Mouse (Mus musculus) Patski (cell line): ENCODE results near the gene Sdc4. TPM values are rescaled to one million over a fixed set of nuclear protein-coding genes. Genes with fewer than 3 reads are reported as not detected.

Experiments used
- ATAC-seq: fragments of 100-300 bp; one replicate; pipeline ENCODE4 v1.8.0; 2021
- CTCF ChIA-PET: fragments of 350-600 bp; sonication (Branson Sonifier 250); formaldehyde crosslinking; loops from one replicate; lab custom pipeline; 2022; ENCODE audit warnings: inconsistent platforms; lab: Charles Lee
- POLR2A ChIA-PET: fragments of 350-600 bp; sonication (Branson Sonifier 250); formaldehyde crosslinking; loops from one replicate; lab custom pipeline; 2022; ENCODE audit warnings: antibody characterized with exemption, inconsistent platforms; lab: Charles Lee
- DNase-seq: peaks from one replicate; pipeline ENCODE4 v3.0.0-alpha.2; 2011; ENCODE audit warnings: low read depth, low spot score
- H3K27me3 ChIP-seq: fragments of 371-371 bp; one replicate; pipeline ENCODE4 v1.5.1; 2021
- CTCF ChIP-seq: fragments of 100-300 bp; IDR thresholded peaks from one replicate; pipeline ENCODE4 v1.5.1; 2021
- in situ Hi-C: fragments of 300-500 bp; cut with MboI; formaldehyde crosslinking; loops from 3 replicates; pipeline ENCODE4 v1.11.1; 2018; ENCODE audit warnings: low pct_unique_long_range_greater_than_20kb, mixed read lengths
- polyA plus RNA-seq: library from polyadenylated mRNA; unstranded; gene quantifications from one replicate; pipeline ENCODE4 v1.2.3, GENCODE M21; 2021

The Sdc4 gene
- polyA plus RNA-seq, 1 experiment from 2014 or later, result 672 TPM

DNA sequence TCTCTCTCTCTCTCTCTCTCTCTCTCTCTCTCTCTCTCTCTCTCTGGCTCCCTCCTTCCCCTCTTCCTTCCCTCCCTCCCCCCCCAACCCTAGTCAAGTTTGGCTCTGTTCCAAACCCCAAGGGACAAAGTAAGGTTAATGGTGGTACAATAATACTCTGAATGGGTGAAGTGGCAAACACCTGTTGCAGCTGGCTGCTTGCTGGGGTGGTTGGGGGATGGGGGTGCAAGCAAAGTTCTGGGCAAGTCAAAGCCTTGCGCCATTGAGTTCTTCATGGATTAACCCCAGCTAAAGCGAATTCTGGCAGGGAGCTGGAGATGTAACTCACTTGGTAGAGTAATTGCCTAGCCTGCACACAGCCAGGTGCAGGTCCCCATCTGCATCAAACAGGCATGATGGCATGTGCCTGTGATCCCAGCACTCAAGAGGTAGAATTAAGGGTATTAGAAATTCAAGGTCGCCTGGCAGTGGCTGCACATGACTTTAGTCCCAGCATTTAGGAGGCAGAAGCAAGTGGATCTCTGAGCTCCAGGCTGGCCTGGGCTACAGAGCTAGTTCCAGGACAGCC is 25.3 kb downstream of the Sdc4 start:
- H3K27me3 ChIP-seq, result no peaks in the 10 kb centered on the region
- ChIA-PET POLR2A (interaction anchor here (0.6 to 1.6 kb wide), 6 partner anchors 21 to 122 kb away, joined by 3 to 7 read pairs (median 3); partner anchors contain the start of gene Sys1), CTCF (interaction anchor here (0.8 to 3.9 kb wide), 10 partner anchors 15 to 112 kb away, joined by 3 to 18 read pairs (median 4); partner anchors contain the start of genes Gm20458, Pigt and Sys1)
- in situ Hi-C loops, result loop anchor here (5.0 kb wide), 2 partner anchors 39 to 99 kb away; partner anchors contain the start of gene Sys1
- no peak for TF ChIP-seq CTCF
- ATAC-seq, result no peak
- no peak for DNase-seq

DNA sequence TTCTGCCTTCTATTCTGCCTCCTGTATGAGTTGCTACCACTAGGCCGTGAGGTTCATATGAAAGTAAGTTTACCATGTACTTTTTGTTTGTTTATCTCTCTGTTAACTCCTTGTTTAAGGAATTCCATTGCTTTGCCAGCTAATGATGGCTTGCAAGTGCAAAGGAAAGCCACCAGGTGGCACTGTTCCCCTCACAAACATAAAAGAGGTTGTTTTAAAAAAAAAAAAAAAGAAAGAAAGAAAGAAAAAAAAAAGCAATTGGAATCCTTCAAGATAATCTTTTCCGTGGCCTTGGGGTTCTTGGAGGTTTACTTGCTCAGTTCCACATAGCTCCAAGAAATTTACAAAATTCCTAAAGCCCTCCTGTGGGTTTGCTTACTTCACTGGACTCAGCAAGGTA is 26.5 kb downstream of the Sdc4 start:
- in situ Hi-C loops, result loop anchor here (5.0 kb wide), 2 partner anchors 40 to 100 kb away; partner anchors contain the start of gene Sys1
- CTCF ChIA-PET, result interaction anchor here (0.8 to 3.9 kb wide), 10 partner anchors 16 to 114 kb away, joined by 3 to 18 read pairs (median 4); partner anchors contain the start of genes Gm20458, Pigt and Sys1
- no peaks in the 10 kb centered on the region for H3K27me3 ChIP-seq
- peak; percentile 40 for TF ChIP-seq CTCF
- no peak for ATAC-seq
- no peak for DNase-seq
- POLR2A ChIA-PET, result interaction anchor here (0.9 to 1.4 kb wide), 2 partner anchors 23 to 38 kb away, joined by 3 to 5 read pairs; partner anchors contain the start of gene Sys1

DNA sequence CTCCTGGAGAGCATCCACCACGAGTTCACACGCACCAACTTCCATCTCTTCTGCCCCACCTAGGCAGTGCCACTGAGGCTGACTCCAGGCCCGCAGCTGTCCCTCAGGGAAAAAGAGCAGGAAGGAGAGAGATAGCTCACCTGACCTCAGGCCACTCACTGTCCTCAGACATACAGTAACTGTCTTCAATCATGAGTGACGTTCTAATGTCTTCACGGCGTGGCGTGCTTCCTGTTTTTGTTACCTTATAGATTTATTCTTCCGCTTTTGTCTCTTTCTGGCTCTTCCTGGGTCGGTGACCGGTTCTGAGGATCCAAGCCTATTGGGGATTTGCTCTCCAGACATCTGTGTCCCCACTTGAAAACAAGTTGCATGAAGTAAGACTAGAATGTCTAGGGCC is 29.1 kb downstream of the Sdc4 start:
- CTCF ChIA-PET, result interaction anchor here (0.8 kb wide), 1 partner anchor 25 kb away, joined by 3 read pairs; the partner anchor contains the start of gene Slpi
- TF ChIP-seq CTCF, result no peak
- POLR2A ChIA-PET, result no interaction called here
- DNase-seq, result no peak
- no peaks in the 10 kb centered on the region for H3K27me3 ChIP-seq
- ATAC-seq, result no peak
- in situ Hi-C loops, result no loop called here

DNA sequence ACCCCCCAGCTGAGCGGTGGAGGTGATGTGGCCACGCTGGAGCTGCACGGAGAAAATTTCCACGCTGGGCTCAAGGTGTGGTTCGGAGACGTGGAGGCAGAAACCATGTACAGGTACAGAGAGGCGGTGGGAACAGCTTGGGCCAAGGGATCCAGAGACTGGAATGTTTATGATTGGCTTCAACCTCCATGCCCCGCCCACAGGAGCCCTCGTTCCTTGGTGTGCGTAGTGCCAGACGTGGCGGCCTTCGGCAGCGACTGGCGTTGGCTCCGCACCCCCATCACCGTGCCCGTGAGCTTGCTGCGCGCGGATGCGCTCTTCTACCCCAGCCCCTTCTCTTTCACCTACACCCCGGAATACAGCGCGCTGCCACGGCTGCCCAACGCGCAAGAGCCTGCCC is 29.5 kb downstream of the Sdc4 start:
- TF ChIP-seq CTCF, result no peak
- DNase-seq (no peak), ATAC-seq (no peak)
- ChIA-PET CTCF (interaction anchor here (0.8 to 1.5 kb wide), 3 partner anchors 25 to 312 kb away, joined by 3 to 5 read pairs (median 4); partner anchors contain the start of genes Gm20458 and Slpi), POLR2A (no interaction called here)
- in situ Hi-C loops, result no loop called here
- no peaks in the 10 kb centered on the region for H3K27me3 ChIP-seq

DNA sequence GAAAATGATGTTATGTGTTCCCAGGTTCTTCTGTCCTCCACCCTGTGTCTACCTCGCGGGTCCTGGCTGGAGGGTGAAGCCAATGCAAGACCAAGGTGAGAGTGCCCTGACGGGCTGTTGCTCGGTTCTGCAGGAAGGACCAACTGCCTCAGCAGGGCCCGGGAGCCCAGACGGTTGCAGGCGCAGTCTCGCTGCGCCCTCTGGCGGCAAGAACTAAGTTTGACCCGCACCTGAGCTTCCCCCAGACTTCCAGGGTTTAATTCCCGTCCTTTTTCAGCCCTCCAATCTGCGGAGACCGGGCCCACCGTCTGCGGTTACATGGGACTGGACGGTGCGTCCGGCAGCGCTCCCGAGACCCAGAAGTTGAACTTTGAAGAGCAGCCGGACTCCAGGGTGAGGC is 36.0 kb downstream of the Sdc4 start:
- DNase-seq, result no peak
- ChIA-PET POLR2A (no interaction called here), CTCF (interaction anchor here (0.6 to 3.9 kb wide), 7 partner anchors 13 to 322 kb away, joined by 3 to 15 read pairs (median 4); partner anchors contain the start of genes Gm20458 and Slpi)
- in situ Hi-C loops, result no loop called here
- no peak for TF ChIP-seq CTCF
- no peaks in the 10 kb centered on the region for H3K27me3 ChIP-seq
- no peak for ATAC-seq

DNA sequence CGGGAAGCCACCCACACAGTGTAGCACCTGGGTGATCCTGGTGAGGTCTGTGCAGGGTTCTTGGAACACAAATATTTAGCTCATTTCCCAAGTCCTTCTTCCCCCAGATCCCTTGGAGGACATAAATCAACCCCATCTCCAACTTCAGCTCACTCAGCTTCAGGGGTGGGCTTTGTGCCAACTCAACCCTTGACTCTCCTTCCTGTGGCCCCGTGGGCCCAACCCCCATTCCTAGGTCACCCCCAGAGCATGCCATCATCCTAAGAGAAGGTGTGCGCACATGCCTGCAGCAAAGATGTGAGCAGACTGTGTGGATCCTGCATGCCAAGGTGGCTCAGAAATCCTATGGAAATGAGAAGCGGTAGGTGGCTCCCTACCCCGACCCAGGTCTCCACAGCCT is 38.2 kb downstream of the Sdc4 start:
- H3K27me3 ChIP-seq, result no peaks in the 10 kb centered on the region
- no peak for DNase-seq
- ChIA-PET POLR2A (no interaction called here), CTCF (interaction anchor here (0.7 to 2.2 kb wide), 3 partner anchors 11 to 271 kb away, joined by 3 to 12 read pairs (median 4); no protein-coding TSS in a partner anchor)
- no peak for ATAC-seq
- TF ChIP-seq CTCF, result no peak
- in situ Hi-C loops, result no loop called here

DNA sequence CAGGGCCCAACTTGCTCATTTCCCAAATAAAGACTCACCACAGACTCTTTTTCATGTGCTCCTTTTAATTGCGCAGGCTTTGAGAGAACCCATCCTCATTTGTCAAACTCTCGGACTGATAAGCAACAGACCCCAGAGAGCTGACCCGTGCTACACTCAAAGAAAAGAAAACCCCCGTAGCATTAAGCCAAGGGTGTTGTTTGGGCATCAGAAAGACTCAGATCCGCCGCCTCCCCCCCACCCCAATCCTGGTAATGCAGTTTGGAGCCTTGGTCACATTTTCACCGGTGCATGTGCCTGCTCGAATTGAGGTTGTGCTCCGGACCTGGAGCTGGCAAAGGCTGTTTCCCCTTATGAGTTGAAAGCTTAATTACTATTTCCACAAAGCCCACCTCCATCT is 38.6 kb downstream of the Sdc4 start, which contains the start of gene Matn4:
Gene Matn4, minus strand, starts transcription at position 101 of the 400 bp plus-strand sequence.
- CTCF ChIA-PET, result interaction anchor here (0.7 to 2.2 kb wide), 3 partner anchors 10 to 270 kb away, joined by 3 to 12 read pairs (median 4); no protein-coding TSS in a partner anchor

DNA sequence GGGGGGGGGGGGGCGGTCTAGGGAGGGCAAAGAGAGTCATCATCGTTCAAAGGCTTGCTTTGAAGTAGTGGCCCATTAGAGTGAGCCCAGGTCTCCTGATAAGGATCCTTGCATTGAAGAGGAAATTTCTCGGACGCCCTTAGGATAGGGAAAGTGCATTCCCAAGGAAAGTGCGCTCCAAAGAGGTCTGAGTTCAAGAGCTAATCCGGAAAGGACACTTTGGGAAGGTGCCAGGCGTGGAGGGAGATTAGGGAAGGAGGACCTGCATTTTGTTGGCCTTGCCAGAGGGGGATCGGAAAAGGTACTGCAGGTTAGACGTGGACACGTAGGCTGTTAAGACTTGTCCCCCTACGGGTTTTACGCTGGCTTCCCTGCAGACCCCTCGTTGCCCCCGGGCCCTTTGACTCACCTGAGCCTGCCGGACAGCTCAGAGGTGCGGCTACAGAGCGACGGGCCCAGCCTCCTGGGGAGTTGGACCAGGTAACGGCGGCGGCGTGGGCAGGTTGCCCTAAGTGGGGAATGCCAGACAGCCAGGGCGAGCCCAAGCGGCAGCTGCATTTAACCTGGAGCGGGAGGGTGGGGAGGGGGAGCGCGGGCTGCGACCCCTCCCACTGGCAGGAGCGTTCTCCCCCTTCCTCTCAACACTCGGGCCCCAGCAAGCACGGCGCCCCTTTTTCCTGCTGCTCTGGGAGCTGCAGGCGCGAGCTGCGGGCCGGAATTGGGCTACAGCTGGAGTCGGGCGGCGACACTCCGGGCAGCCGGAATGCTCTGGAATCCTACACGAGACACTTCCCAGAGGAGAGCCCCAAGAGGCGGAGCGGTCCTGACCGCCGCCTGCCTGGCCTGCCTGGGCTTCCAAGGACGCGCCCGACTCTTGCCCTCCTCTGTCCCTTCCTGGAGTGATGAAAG is 39.4 kb downstream of the Sdc4 start:
- ChIA-PET POLR2A (interaction anchor here (0.8 kb wide), 1 partner anchor 332 kb away, joined by 5 read pairs; no protein-coding TSS in a partner anchor), CTCF (interaction anchor here (1.4 to 2.6 kb wide), 3 partner anchors 14 to 304 kb away, joined by 3 to 12 read pairs (median 10); partner anchors contain the start of gene Slpi)
- no peak for TF ChIP-seq CTCF
- ATAC-seq (no peak), DNase-seq (no peak)
- H3K27me3 ChIP-seq, result no peaks in the 10 kb centered on the region
- in situ Hi-C loops, result no loop called here

More for the DNA sequence above, 38.6 kb downstream of the Sdc4 start, which contains the start of gene Matn4:
- in situ Hi-C loops, result no loop called here
- no peaks in the 10 kb centered on the region for H3K27me3 ChIP-seq
- TF ChIP-seq CTCF, result no peak
- POLR2A ChIA-PET, result no interaction called here
- ATAC-seq (no peak), DNase-seq (no peak)

DNA sequence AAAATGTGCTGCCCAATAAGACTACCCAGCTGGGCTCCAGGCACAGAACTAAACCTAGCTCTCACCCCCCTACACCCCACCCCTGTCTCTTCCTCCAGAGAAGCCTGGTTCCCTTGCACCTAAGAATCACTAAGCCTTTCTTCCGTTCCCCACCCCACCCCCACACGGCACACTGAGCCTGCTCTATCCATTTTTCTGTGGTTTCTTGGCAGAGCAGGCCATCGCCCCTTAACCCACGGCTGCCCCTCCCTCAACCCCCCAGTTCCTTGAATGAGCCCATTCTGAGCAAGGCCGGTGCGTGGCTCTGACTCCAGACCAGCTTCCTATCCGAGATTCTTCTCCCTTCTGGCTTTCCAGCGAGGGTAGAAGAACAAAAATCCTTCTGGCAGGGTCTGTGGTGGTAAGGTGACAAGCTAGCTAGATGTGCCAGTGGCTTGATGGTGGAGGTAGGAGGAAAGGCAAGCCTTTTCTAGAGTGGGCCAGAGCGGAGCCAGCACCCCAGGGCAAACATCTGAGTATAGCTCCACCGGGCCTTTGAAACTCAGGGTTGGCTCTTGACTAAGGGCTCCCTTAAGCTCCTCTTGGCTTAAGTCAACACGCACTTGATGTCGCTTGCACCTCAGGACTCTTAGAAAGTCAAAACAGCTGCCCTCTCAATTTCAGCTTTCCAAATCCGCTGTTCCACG is 40.1 kb downstream of the Sdc4 start:
- no peak for ATAC-seq
- in situ Hi-C loops, result no loop called here
- CTCF ChIA-PET, result interaction anchor here (1.4 to 2.6 kb wide), 2 partner anchors 14 to 303 kb away, joined by 3 to 10 read pairs; partner anchors contain the start of gene Slpi

More for the DNA sequence above, 40.1 kb downstream of the Sdc4 start:
- TF ChIP-seq CTCF, result no peak
- no peak for DNase-seq
- POLR2A ChIA-PET, result interaction anchor here (0.8 kb wide), 1 partner anchor 332 kb away, joined by 5 read pairs; no protein-coding TSS in a partner anchor
- no peaks in the 10 kb centered on the region for H3K27me3 ChIP-seq
